In the genomic region with DNA sequence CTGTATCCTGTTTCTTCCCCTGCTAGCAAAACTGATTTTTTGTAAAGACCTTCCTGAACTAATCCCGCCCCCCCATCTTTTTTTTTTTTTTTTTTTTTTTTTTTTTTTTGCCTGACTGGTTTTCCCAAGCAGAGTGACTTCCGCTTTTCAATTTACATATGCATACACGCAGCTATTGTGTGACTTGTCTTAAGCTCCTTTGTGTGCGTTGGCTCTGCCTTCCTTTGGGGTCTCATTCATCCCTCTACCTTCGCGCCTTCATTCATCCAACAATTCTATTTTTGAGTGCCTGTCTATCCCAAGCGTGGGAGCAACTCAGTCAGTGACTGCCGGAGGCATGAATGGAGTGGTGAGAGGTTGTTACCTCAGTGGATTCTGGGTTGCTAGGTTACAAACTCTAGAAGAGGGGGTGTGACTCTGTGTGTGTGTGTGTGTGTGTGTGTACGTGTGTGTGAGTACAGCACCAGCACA, we compare ENCODE assay signal across 11 mouse cellular contexts. TPM values are rescaled to one million over a fixed set of nuclear protein-coding genes. Genes with fewer than 3 reads are reported as not detected.
DNase-seq lines count a peak whose midpoint lies in the region; ATAC-seq lines count a peak whose summit lies in the region.
"Had no signal": no experiment of that assay in that cellular context is flagged by ENCODE, and none has a peak within 500 bp of the region (broad histone marks: within the 10 kb centered on the region; RNA-seq: fewer than 3 reads in every experiment).

No protein-coding gene starts in this region.

- no peaks in the 10 kb centered on the region for H3K27me3 ChIP-seq in forebrain, embryonic 13.5 days
- no peaks in the 10 kb centered on the region for H3K27me3 ChIP-seq in neural tube, embryonic 15.5 days (replicated peaks)

- H3K9ac ChIP-seq in forebrain, embryonic 13.5 days: no peak overlapping the region
- no peak overlapping the region for H3K9ac ChIP-seq in neural tube, embryonic 15.5 days (replicated peaks)

- WGBS in forebrain, embryonic 13.5 days: 7% methylated on average over 9 of the region's 9 CpGs
- 20% methylated on average over 9 of the region's 9 CpGs for WGBS in neural tube, embryonic 15.5 days

- no peaks in the 10 kb centered on the region for H3K9me3 ChIP-seq in forebrain, embryonic 13.5 days (replicated peaks)
- H3K9me3 ChIP-seq in neural tube, embryonic 15.5 days (replicated peaks): no peaks in the 10 kb centered on the region

- peak; percentile 69; the same call in 1 of the 2 replicates for ATAC-seq in forebrain, embryonic 13.5 days
- no peak for ATAC-seq in neural tube, embryonic 15.5 days (ENCODE audit: low FRiP score)
- no peak for ATAC-seq in cerebellum, adult (ENCODE audit: insufficient number of reproducible peaks, low FRiP score, low TSS enrichment)
- ATAC-seq in erythroblast, adult 5-6 weeks (replicated peaks; ENCODE audit: low FRiP score, poor library complexity, severe bottlenecking): no peak

- H3K36me3 ChIP-seq in forebrain, embryonic 13.5 days (ENCODE audit: poor library complexity, severe bottlenecking): no peaks in the 10 kb centered on the region
- no peaks in the 10 kb centered on the region for H3K36me3 ChIP-seq in neural tube, embryonic 15.5 days

- no peak overlapping the region for H3K27ac ChIP-seq in forebrain, embryonic 13.5 days
- H3K27ac ChIP-seq in neural tube, embryonic 15.5 days (replicated peaks): no peak overlapping the region

- peaks cover 10% of the 10 kb centered on the region for H3K4me1 ChIP-seq in forebrain, embryonic 13.5 days
- H3K4me1 ChIP-seq in neural tube, embryonic 15.5 days: no peaks in the 10 kb centered on the region

- no peak overlapping the region for H3K4me3 ChIP-seq in forebrain, embryonic 13.5 days
- no peak overlapping the region for H3K4me3 ChIP-seq in neural tube, embryonic 15.5 days (replicated peaks)

- peak; percentile 44 for DNase-seq in embryo, embryonic 10 days (ENCODE audit: low spot score)
- DNase-seq in embryo, embryonic 9.5 days (ENCODE audit: extremely low spot score): no peak
- DNase-seq in layer of hippocampus, postnatal 10 days (ENCODE audit: low spot score in 2 of 2): peak; percentile 32 to 34
- DNase-seq in cerebellum, adult 18-20 months: no peak
- DNase-seq: adrenal gland, postnatal 14 days; gastrocnemius, postnatal 25 days; kidney, postnatal 25 days had no signal

- H3K4me2 ChIP-seq in forebrain, embryonic 13.5 days: peak overlapping the region; percentile 33; the same call in 1 of the 2 replicates
- 0 out of 2 replicates have a peak overlapping the region, but pooled peaks have one; percentile 6 for H3K4me2 ChIP-seq in neural tube, embryonic 15.5 days

RNA-seq across cellular contexts. Expression of gene Ep300, which starts 49.2 kb away (rescaled TPM):
- polyA plus RNA-seq in forebrain, embryonic 13.5 days (2015; fragmentation: Nextera tagmentation; extraction: Ambion mirVana): 19.9 and 20.7 TPM in 2 replicates
- total RNA-seq in layer of hippocampus, postnatal 10 days (2021): 10 to 100 TPM; 57.8 to 59.5 TPM
- 20.0 and 23.6 TPM in 2 replicates for polyA plus RNA-seq in neural tube, embryonic 15.5 days (2015; fragmentation: Nextera tagmentation; extraction: Ambion mirVana)
- total RNA-seq in erythroblast, adult 5-6 weeks (2015; ENCODE audit: low replicate concordance): 177 and 234 TPM in 2 replicates
- 187 and 219 TPM in 2 replicates for total RNA-seq in erythroblast, adult 5-6 weeks (2017; ENCODE audit: low replicate concordance)

Comparison
In these comparisons a context has a peak if more than half of its experiments do, and no peak if none do; other contexts are left out.
1. DNase-seq: peak in embryo, embryonic 10 days (single experiment) and layer of hippocampus, postnatal 10 days (2 of 2); none in embryo, embryonic 9.5 days (single experiment) and cerebellum, adult 18-20 months (0 of 2).